Mouse (Mus musculus) embryonic facial prominence, embryonic 14.5 days (tissue): Measurements from ENCODE around the gene Sirt6. TPM values are rescaled to one million over a fixed set of nuclear protein-coding genes. Genes with fewer than 3 reads are reported as not detected.

Experiments
- ATAC-seq: fragments of 200-750 bp; cut with Nextera tagmentation; 2 replicates; pipeline ENCODE4 v1.8.0; 2017; ENCODE audit warnings: low read depth, moderate number of reproducible peaks, moderate TSS enrichment
- DNase-seq: peaks from one replicate; pipeline ENCODE4 v3.0.0-alpha.2; 2015; ENCODE audit warnings: low spot score
- H3K27ac ChIP-seq: fragments of 300-500 bp; sonication (generic); replicated peaks from 2 replicates; pipeline ENCODE4 v1.5.1; 2014; ENCODE audit warnings: low read depth, mild to moderate bottlenecking, low read length, moderate library complexity
- H3K27me3 ChIP-seq: fragments of 300-500 bp; sonication (generic); replicated peaks from 2 replicates; pipeline ENCODE4 v1.6.1; 2014; ENCODE audit warnings: low read length; ENCODE audit not compliant: control insufficient read depth, insufficient read depth
- H3K36me3 ChIP-seq: fragments of 300-500 bp; sonication (generic); 2 replicates; pipeline ENCODE4 v1.6.1; 2014; ENCODE audit warnings: low read length, mixed read lengths; ENCODE audit not compliant: control insufficient read depth, insufficient read depth
- H3K4me1 ChIP-seq: fragments of 300-500 bp; sonication (generic); 2 replicates; pipeline ENCODE4 v1.6.1; 2014; ENCODE audit warnings: antibody characterized with exemption, low read length; ENCODE audit not compliant: control insufficient read depth, insufficient read depth
- H3K4me2 ChIP-seq: fragments of 300-500 bp; sonication (generic); 2 replicates; pipeline ENCODE4 v1.6.1; 2014; ENCODE audit warnings: low read depth, mild to moderate bottlenecking, low read length, moderate library complexity, mixed read lengths
- H3K4me3 ChIP-seq: fragments of 300-500 bp; sonication (generic); 2 replicates; pipeline ENCODE4 v1.5.1; 2014; ENCODE audit warnings: low read depth, mild to moderate bottlenecking, low read length
- H3K9ac ChIP-seq: fragments of 300-500 bp; sonication (generic); 2 replicates; pipeline ENCODE4 v1.6.1; 2014; ENCODE audit warnings: low read depth, mild to moderate bottlenecking, low read length, moderate library complexity, mixed read lengths
- H3K9me3 ChIP-seq: fragments of 300-500 bp; sonication (generic); 2 replicates; pipeline ENCODE4 v1.6.1; 2016; ENCODE audit warnings: low read length; ENCODE audit not compliant: control insufficient read depth
- WGBS: fragments of 180-500 bp; shearing (Covaris S2); extraction: QIAGEN DNeasy Blood & Tissue Kit; methylation state at CpG from one replicate; pipeline ENCODE4 v1.1.7; 2014; 5-methylcytosine and 5-hydroxymethylcytosine counted together
- polyA plus RNA-seq: library from polyadenylated mRNA; unstranded; fragments of >200 nt; fragmentation: Nextera tagmentation; extraction: Ambion mirVana; gene quantifications from 2 replicates; pipeline ENCODE4 v1.2.1, GENCODE M21; 2014

Gene Sirt6
- polyA plus RNA-seq, 1 experiment from 2014 or later, result 24.4 TPM

GRCm38 (mm10) chr10:81608308-81608707 is 19.3 kb downstream of the Sirt6 start:
- Histone ChIP-seq H3K36me3 (0 out of 2 replicates have a peak, but pooled peaks cover 4% of the 10 kb centered on the region), H3K4me3 (no peak overlapping the region), H3K9me3 (0 out of 2 replicates have a peak, but pooled peaks cover 8% of the 10 kb centered on the region), H3K4me2 (no peak overlapping the region), H3K27me3 (no peaks in the 10 kb centered on the region), H3K4me1 (peaks cover 6% of the 10 kb centered on the region), H3K9ac (no peak overlapping the region), H3K27ac (no peak overlapping the region)
- DNase-seq (no peak), ATAC-seq (no peak)
- 83% methylated on average over 1 of the region's 1 CpGs for WGBS

- Histone ChIP-seq H3K27ac (peak within 1 kb of the TSS; percentile 88), H3K27me3 (no peaks in the 10 kb centered on the region), H3K36me3 (0 out of 2 replicates have a peak, but pooled peaks cover 4% of the 10 kb centered on the region), H3K4me3 (peak within 1 kb of the TSS; percentile 48), H3K9ac (peak within 1 kb of the TSS; percentile 59), H3K9me3 (0 out of 2 replicates have a peak, but pooled peaks cover 5% of the 10 kb centered on the region), H3K4me1 (peaks cover 18% of the 10 kb centered on the region), H3K4me2 (peak within 1 kb of the TSS; percentile 78)
- ATAC-seq (peak; percentile 92), DNase-seq (peak; percentile 99)
- under 1% methylated on average over 39 of the region's 39 CpGs for WGBS
Measured at GRCm38 (mm10) chr10:81605974-81606751, 21.4 kb downstream of the Sirt6 start, which contains the start of gene BC025920. BC025920 (plus strand) TSS chr10:81606270.

- WGBS, result 3% methylated on average over 14 of the region's 14 CpGs
- no peak for ATAC-seq
Measured at GRCm38 (mm10) chr10:81605666-81605973, 22.0 kb downstream of the Sirt6 start.

GRCm38 (mm10) chr10:81604968-81605665 is 22.5 kb downstream of the Sirt6 start:
- no peaks in the 10 kb centered on the region for H3K27me3 ChIP-seq
- H3K4me2 ChIP-seq, result peak overlapping the region; percentile 64
- peak overlapping the region; percentile 48 for H3K9ac ChIP-seq
- ATAC-seq (peak; percentile 28; the same call in 1 of the 2 replicates), DNase-seq (peak; percentile 94)
- 0 out of 2 replicates have a peak, but pooled peaks cover 4% of the 10 kb centered on the region for H3K36me3 ChIP-seq
- peaks cover 20% of the 10 kb centered on the region for H3K4me1 ChIP-seq
- WGBS, result 19% methylated on average over 29 of the region's 29 CpGs
- peak overlapping the region; percentile 88 for H3K27ac ChIP-seq
- peak overlapping the region; percentile 48 for H3K4me3 ChIP-seq
- no peaks in the 10 kb centered on the region for H3K9me3 ChIP-seq

More at GRCm38 (mm10) chr10:81605666-81605973, 22.0 kb downstream of the Sirt6 start:
- H3K36me3 ChIP-seq, result 0 out of 2 replicates have a peak, but pooled peaks cover 4% of the 10 kb centered on the region
- no peaks in the 10 kb centered on the region for H3K9me3 ChIP-seq
- peak overlapping the region; percentile 64 for H3K4me2 ChIP-seq
- no peak for DNase-seq
- peak overlapping the region; percentile 88 for H3K27ac ChIP-seq
- no peaks in the 10 kb centered on the region for H3K27me3 ChIP-seq
- peaks cover 20% of the 10 kb centered on the region for H3K4me1 ChIP-seq
- H3K9ac ChIP-seq, result peak overlapping the region; percentile 48
- peak overlapping the region; percentile 48 for H3K4me3 ChIP-seq

- peak overlapping the region; percentile 64 for H3K4me2 ChIP-seq
- H3K36me3 ChIP-seq, result 0 out of 2 replicates have a peak, but pooled peaks cover 4% of the 10 kb centered on the region
- no peaks in the 10 kb centered on the region for H3K9me3 ChIP-seq
- peaks cover 20% of the 10 kb centered on the region for H3K4me1 ChIP-seq
- no peak overlapping the region for H3K4me3 ChIP-seq
- no peak overlapping the region for H3K27ac ChIP-seq
- no peak for DNase-seq
- no peak overlapping the region for H3K9ac ChIP-seq
- 77% methylated on average over 12 of the region's 12 CpGs for WGBS
- no peak for ATAC-seq
- no peaks in the 10 kb centered on the region for H3K27me3 ChIP-seq
Measured at GRCm38 (mm10) chr10:81604019-81604967, 23.3 kb downstream of the Sirt6 start.

GRCm38 (mm10) chr10:81602741-81603151 is 24.9 kb downstream of the Sirt6 start:
- WGBS, result 14% methylated on average over 4 of the region's 4 CpGs
- peak; percentile 86 for DNase-seq
- peaks cover 22% of the 10 kb centered on the region for H3K4me1 ChIP-seq

GRCm38 (mm10) chr10:81601396-81601905 is 26.1 kb downstream of the Sirt6 start:
- H3K4me1 ChIP-seq, result peaks cover 28% of the 10 kb centered on the region

More at GRCm38 (mm10) chr10:81602741-81603151, 24.9 kb downstream of the Sirt6 start:
- peak overlapping the region; percentile 6; the same call in 1 of the 2 replicates for H3K27ac ChIP-seq
- no peak overlapping the region for H3K4me2 ChIP-seq
- no peaks in the 10 kb centered on the region for H3K9me3 ChIP-seq
- H3K36me3 ChIP-seq, result no peaks in the 10 kb centered on the region
- no peak overlapping the region for H3K9ac ChIP-seq
- ATAC-seq, result no peak
- no peak overlapping the region for H3K4me3 ChIP-seq
- no peaks in the 10 kb centered on the region for H3K27me3 ChIP-seq

More at GRCm38 (mm10) chr10:81601396-81601905, 26.1 kb downstream of the Sirt6 start:
- no peaks in the 10 kb centered on the region for H3K27me3 ChIP-seq
- ATAC-seq (no peak), DNase-seq (no peak)
- 18% methylated on average over 7 of the region's 7 CpGs for WGBS
- H3K9ac ChIP-seq, result peak overlapping the region; percentile 22; the same call in 1 of the 2 replicates
- peak overlapping the region; percentile 59 for H3K4me2 ChIP-seq
- peak overlapping the region; percentile 80 for H3K27ac ChIP-seq
- H3K36me3 ChIP-seq, result no peaks in the 10 kb centered on the region
- no peaks in the 10 kb centered on the region for H3K9me3 ChIP-seq
- H3K4me3 ChIP-seq, result peak overlapping the region; percentile 28
